Mouse (Mus musculus): ENCODE data around the gene Gm29427.
A peak's percentile ranks its signal among the peaks of the same experiment; 100 is the strongest.
"Not testable (repeated sequence)": the region's sequence is repeated elsewhere in the genome, so short reads cannot be mapped to it uniquely, and the experiment has no call there.

Gene Gm29427

GRCm38 (mm10) chr1:130659641-130660040 lies 56.0 kb downstream of the Gm29427 start:
- DNase-seq (ENCODE audit: low spot score), result not testable (repeated sequence)

DNA sequence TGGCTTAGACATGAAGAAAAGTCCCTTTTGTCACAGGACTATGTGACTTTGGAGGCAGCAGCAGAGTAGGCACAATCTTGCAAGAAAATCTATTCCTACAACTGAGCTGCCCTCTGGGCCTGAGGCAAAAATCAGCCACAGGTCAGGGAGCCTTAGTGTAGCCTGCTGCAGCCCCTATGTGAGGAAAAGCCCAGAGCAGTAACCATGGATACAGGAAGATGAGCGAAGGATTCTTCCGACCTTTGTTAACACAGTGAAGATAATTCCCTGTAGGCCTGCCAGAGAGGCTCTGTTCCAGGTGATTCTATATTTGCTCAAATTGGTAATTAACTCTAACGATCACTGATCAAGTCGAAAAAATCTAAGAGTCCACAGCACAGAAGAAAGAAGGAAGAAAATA lies 71.5 kb downstream of the Gm29427 start:
- no peak for DNase-seq (ENCODE audit: low spot score)

DNA sequence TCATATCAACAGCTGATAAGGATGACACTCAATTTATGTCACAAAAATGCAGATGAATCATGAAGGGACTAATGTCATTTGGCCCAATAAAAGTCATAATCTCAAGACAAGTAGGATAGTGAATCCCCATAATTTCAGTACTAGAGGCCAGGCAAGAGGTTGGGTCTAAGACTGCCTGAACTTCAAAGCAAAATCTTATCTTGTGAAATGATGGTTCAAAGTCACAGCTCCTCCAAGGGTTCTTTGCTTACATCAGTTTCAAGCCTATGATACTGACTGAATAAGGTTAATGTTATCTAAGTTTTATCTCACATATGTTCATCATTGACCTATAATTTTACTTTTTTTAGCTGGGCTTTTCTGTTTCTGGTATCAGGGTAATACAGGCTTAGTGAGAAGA lies 74.6 kb downstream of the Gm29427 start:
- DNase-seq (ENCODE audit: low spot score), result no peak

DNA sequence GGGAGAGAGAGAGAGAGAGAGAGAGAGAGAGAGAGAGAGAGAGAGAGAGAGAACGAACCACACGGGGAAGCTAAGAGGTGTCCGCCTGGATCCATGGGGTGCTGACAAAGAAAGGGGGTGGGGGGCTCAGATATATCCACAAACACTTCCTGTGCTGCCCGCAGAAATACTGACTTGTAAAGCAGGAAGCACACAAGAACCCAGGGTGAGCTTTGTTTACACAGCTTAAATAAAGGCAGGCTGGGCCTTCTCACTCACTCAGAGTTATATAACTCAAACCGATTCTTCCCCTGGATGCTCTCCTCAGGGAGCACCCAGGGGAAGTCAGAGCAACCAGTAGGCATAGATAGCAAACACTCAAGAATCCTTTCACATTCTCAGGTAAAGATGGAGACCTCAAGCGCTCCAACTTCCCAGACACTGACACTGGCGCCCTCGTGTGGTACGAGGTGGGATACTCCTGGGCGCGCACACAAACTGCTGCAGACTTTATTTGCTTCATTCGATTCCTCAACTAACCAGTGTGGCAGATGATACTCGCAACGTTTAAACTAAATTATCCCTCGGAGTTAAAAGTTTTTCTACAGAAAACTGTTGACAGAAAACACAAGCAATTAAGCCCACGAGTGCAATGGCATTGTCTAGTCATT lies 81.7 kb downstream of the Gm29427 start:
- DNase-seq (ENCODE audit: low spot score), result peak; percentile 86

- no peak for DNase-seq (ENCODE audit: low spot score)
Observed at GRCm38 (mm10) chr1:130633316-130633715, 82.3 kb downstream of the Gm29427 start.

- DNase-seq (ENCODE audit: low spot score), result no peak
Observed at GRCm38 (mm10) chr1:130629521-130629920, 86.1 kb downstream of the Gm29427 start, which contains the start of gene Zp3r. Gene Zp3r, minus strand, starts transcription at chr1:130629621.
